Mouse (Mus musculus) stomach, embryonic 15.5 days (tissue): ENCODE measurements at regions not wholly inside any gene's neighbourhood (a gene's known extent, or its start where the extent isn't known, plus 50 kb on each side); places are given as distances from the start of the nearest gene placed in this dataset.

ENCODE experiments used
- ATAC-seq: fragments of 200-750 bp; cut with Nextera tagmentation; 2 replicates; pipeline ENCODE4 v1.8.0; 2017; ENCODE audit warnings: low read depth, moderate number of reproducible peaks, moderate TSS enrichment; ENCODE audit not compliant: insufficient read depth, low FRiP score
- H3K27ac ChIP-seq: fragments of 300-500 bp; sonication (generic); 2 replicates; pipeline ENCODE4 v1.5.1; 2015; ENCODE audit warnings: mild to moderate bottlenecking, inconsistent platforms
- H3K27me3 ChIP-seq: fragments of 300-500 bp; sonication (generic); replicated peaks from 2 replicates; pipeline ENCODE4 v1.6.1; 2015; ENCODE audit warnings: inconsistent platforms
- H3K36me3 ChIP-seq: fragments of 300-500 bp; sonication (generic); 2 replicates; pipeline ENCODE4 v1.6.1; 2015; ENCODE audit warnings: inconsistent platforms
- H3K4me1 ChIP-seq: fragments of 300-500 bp; sonication (generic); 2 replicates; pipeline ENCODE4 v1.6.1; 2015; ENCODE audit warnings: inconsistent platforms
- H3K4me2 ChIP-seq: fragments of 300-500 bp; sonication (generic); 2 replicates; pipeline ENCODE4 v1.6.1; 2015; ENCODE audit warnings: mild to moderate bottlenecking, inconsistent platforms
- H3K4me3 ChIP-seq: fragments of 300-500 bp; sonication (generic); replicated peaks from 2 replicates; pipeline ENCODE4 v1.5.1; 2015; ENCODE audit warnings: inconsistent platforms
- H3K9ac ChIP-seq: fragments of 300-500 bp; sonication (generic); 2 replicates; pipeline ENCODE4 v1.6.1; 2015; ENCODE audit warnings: inconsistent platforms
- H3K9me3 ChIP-seq: fragments of 300-500 bp; sonication (generic); 2 replicates; pipeline ENCODE4 v1.6.1; 2016; ENCODE audit warnings: inconsistent platforms
- WGBS: fragments of 180-500 bp; shearing (Covaris S2); methylation state at CpG from one replicate; pipeline ENCODE4 v1.1.7; 2015; 5-methylcytosine and 5-hydroxymethylcytosine counted together

- Histone ChIP-seq H3K9ac (no peak overlapping the region), H3K4me3 (peak overlapping the region; percentile 31), H3K27me3 (peaks cover 17% of the 10 kb centered on the region; the same call in 1 of the 2 replicates), H3K9me3 (no peaks in the 10 kb centered on the region), H3K4me2 (peak overlapping the region; percentile 62), H3K36me3 (no peaks in the 10 kb centered on the region), H3K4me1 (0 out of 2 replicates have a peak, but pooled peaks cover 3% of the 10 kb centered on the region), H3K27ac (no peak overlapping the region)
- ATAC-seq, result no peak
- 3% methylated on average over 48 of the region's 48 CpGs for WGBS
Observed at GRCm38 (mm10) chr8:87037620-87038380, 152.7 kb upstream of the N4bp1 start.

GRCm38 (mm10) chr8:87035996-87036395 is 150.9 kb upstream of the N4bp1 start:
- no peak overlapping the region for H3K27ac ChIP-seq
- no peaks in the 10 kb centered on the region for H3K9me3 ChIP-seq
- 0 out of 2 replicates have a peak, but pooled peaks cover 3% of the 10 kb centered on the region for H3K4me1 ChIP-seq
- H3K9ac ChIP-seq, result no peak overlapping the region
- WGBS, result 83% methylated on average over 10 of the region's 10 CpGs
- no peak overlapping the region for H3K4me3 ChIP-seq
- no peaks in the 10 kb centered on the region for H3K36me3 ChIP-seq
- no peak for ATAC-seq
- peaks cover 17% of the 10 kb centered on the region; the same call in 1 of the 2 replicates for H3K27me3 ChIP-seq
- H3K4me2 ChIP-seq, result no peak overlapping the region

- no peak for ATAC-seq
- Histone ChIP-seq H3K4me1 (no peaks in the 10 kb centered on the region), H3K27ac (no peak overlapping the region), H3K27me3 (no peaks in the 10 kb centered on the region), H3K36me3 (no peaks in the 10 kb centered on the region), H3K9ac (no peak overlapping the region), H3K4me3 (no peak overlapping the region), H3K9me3 (no peaks in the 10 kb centered on the region), H3K4me2 (no peak overlapping the region)
- 50% methylated on average over 1 of the region's 1 CpGs for WGBS
Observed at GRCm38 (mm10) chr8:87028171-87028570, 143.1 kb upstream of the N4bp1 start.

GRCm38 (mm10) chr8:87025946-87026345 is 140.9 kb upstream of the N4bp1 start:
- Histone ChIP-seq H3K4me1 (no peaks in the 10 kb centered on the region), H3K27ac (no peak overlapping the region), H3K36me3 (no peaks in the 10 kb centered on the region), H3K9me3 (no peaks in the 10 kb centered on the region), H3K27me3 (no peaks in the 10 kb centered on the region), H3K4me3 (no peak overlapping the region), H3K9ac (no peak overlapping the region), H3K4me2 (no peak overlapping the region)
- ATAC-seq, result no peak
- 63% methylated on average over 1 of the region's 1 CpGs for WGBS

- no peak overlapping the region for H3K4me2 ChIP-seq
- no peaks in the 10 kb centered on the region for H3K4me1 ChIP-seq
- H3K36me3 ChIP-seq, result no peaks in the 10 kb centered on the region
- no peak overlapping the region for H3K27ac ChIP-seq
- no peak overlapping the region for H3K4me3 ChIP-seq
- no peak for ATAC-seq
- WGBS, result 92% methylated on average over 3 of the region's 3 CpGs
- H3K9ac ChIP-seq, result no peak overlapping the region
- H3K9me3 ChIP-seq, result no peaks in the 10 kb centered on the region
- H3K27me3 ChIP-seq, result no peaks in the 10 kb centered on the region
Observed at GRCm38 (mm10) chr8:87019795-87020194, 134.7 kb upstream of the N4bp1 start.

- no peaks in the 10 kb centered on the region for H3K36me3 ChIP-seq
- no peaks in the 10 kb centered on the region for H3K4me1 ChIP-seq
- no peak overlapping the region for H3K4me2 ChIP-seq
- ATAC-seq, result no peak
- no peaks in the 10 kb centered on the region for H3K9me3 ChIP-seq
- H3K27ac ChIP-seq, result no peak overlapping the region
- H3K4me3 ChIP-seq, result no peak overlapping the region
- WGBS, result 69% methylated on average over 1 of the region's 1 CpGs
- no peak overlapping the region for H3K9ac ChIP-seq
- H3K27me3 ChIP-seq, result no peaks in the 10 kb centered on the region
Observed at GRCm38 (mm10) chr8:86975546-86975945, 90.5 kb upstream of the N4bp1 start.

GRCm38 (mm10) chr8:86971736-86972135 is 86.7 kb upstream of the N4bp1 start:
- H3K27ac ChIP-seq, result no peak overlapping the region
- no peak overlapping the region for H3K4me2 ChIP-seq
- no peaks in the 10 kb centered on the region for H3K4me1 ChIP-seq
- no peak overlapping the region for H3K4me3 ChIP-seq
- no peaks in the 10 kb centered on the region for H3K36me3 ChIP-seq
- no peak overlapping the region for H3K9ac ChIP-seq
- WGBS, result 92% methylated on average over 3 of the region's 3 CpGs
- no peak for ATAC-seq
- H3K27me3 ChIP-seq, result no peaks in the 10 kb centered on the region
- no peaks in the 10 kb centered on the region for H3K9me3 ChIP-seq

- Histone ChIP-seq H3K9me3 (no peaks in the 10 kb centered on the region), H3K4me2 (no peak overlapping the region), H3K4me3 (no peak overlapping the region), H3K9ac (no peak overlapping the region), H3K4me1 (no peaks in the 10 kb centered on the region), H3K27me3 (no peaks in the 10 kb centered on the region), H3K27ac (no peak overlapping the region), H3K36me3 (no peaks in the 10 kb centered on the region)
- WGBS, result 97% methylated on average over 2 of the region's 2 CpGs
- ATAC-seq, result no peak
Observed at GRCm38 (mm10) chr8:86969051-86969450, 84.0 kb upstream of the N4bp1 start.

GRCm38 (mm10) chr8:86967891-86968311 is 82.8 kb upstream of the N4bp1 start:
- no peak for ATAC-seq
- no peak overlapping the region for H3K9ac ChIP-seq
- 26% methylated on average over 3 of the region's 3 CpGs for WGBS
- no peaks in the 10 kb centered on the region for H3K4me1 ChIP-seq
- no peak overlapping the region for H3K27ac ChIP-seq
- no peak overlapping the region for H3K4me2 ChIP-seq
- no peaks in the 10 kb centered on the region for H3K27me3 ChIP-seq
- H3K4me3 ChIP-seq, result no peak overlapping the region
- H3K9me3 ChIP-seq, result no peaks in the 10 kb centered on the region
- H3K36me3 ChIP-seq, result no peaks in the 10 kb centered on the region

- H3K4me1 ChIP-seq, result no peaks in the 10 kb centered on the region
- no peak overlapping the region for H3K4me2 ChIP-seq
- WGBS, result 69% methylated on average over 20 of the region's 20 CpGs
- no peak overlapping the region for H3K27ac ChIP-seq
- no peaks in the 10 kb centered on the region for H3K36me3 ChIP-seq
- H3K4me3 ChIP-seq, result no peak overlapping the region
- no peaks in the 10 kb centered on the region for H3K27me3 ChIP-seq
- no peak for ATAC-seq
- H3K9me3 ChIP-seq, result no peaks in the 10 kb centered on the region
- H3K9ac ChIP-seq, result no peak overlapping the region
Observed at GRCm38 (mm10) chr8:86961218-86962195, 76.4 kb upstream of the N4bp1 start.
